Mouse (Mus musculus): ENCODE results near the gene Trio. TPM values are rescaled to one million over a fixed set of nuclear protein-coding genes. Genes with fewer than 3 reads are reported as not detected.
A peak's percentile ranks its signal among the peaks of the same experiment; 100 is the strongest.

The Trio gene
- total and polyA plus RNA-seq, 2 experiments from 2014 or later = 19.9 to 197 TPM

- peak; percentile 81 for ATAC-seq
- H3K9me3 ChIP-seq (ENCODE audit: low read length) = no peaks in the 10 kb centered on the region
- no peak overlapping the region for H3K27ac ChIP-seq
Measured at GRCm38 (mm10) chr15:28060423-28060822, 34.8 kb upstream of the Trio start.

GRCm38 (mm10) chr15:28057545-28057944 lies 31.9 kb upstream of the Trio start:
- 50% methylated on average over 5 of the region's 5 CpGs for WGBS
- no peak for TF ChIP-seq CTCF (IDR thresholded peaks at IDR 0.05; ENCODE audit: low read depth)
- Histone ChIP-seq H3K9me3 (ENCODE audit: low read length) (no peaks in the 10 kb centered on the region), H3K27ac (no peak overlapping the region), H3K36me3 (ENCODE audit: insufficient read depth, low read length) (no peaks in the 10 kb centered on the region), H3K9ac (replicated peaks; ENCODE audit: low read length) (no peak overlapping the region), H3K4me3 (ENCODE audit: low read length) (no peak overlapping the region), H3K27me3 (ENCODE audit: insufficient read depth, low read length) (no peaks in the 10 kb centered on the region), H3K4me2 (ENCODE audit: low read depth, low read length) (no peak overlapping the region), H3K4me1 (ENCODE audit: insufficient read depth, low read length) (no peaks in the 10 kb centered on the region; the same call in 1 of the 2 replicates)
- ATAC-seq = no peak
- no peak for DNase-seq (ENCODE audit: low spot score)

More at GRCm38 (mm10) chr15:28060423-28060822, 34.8 kb upstream of the Trio start:
- Histone ChIP-seq H3K9ac (replicated peaks; ENCODE audit: low read length) (no peak overlapping the region), H3K4me3 (ENCODE audit: low read length) (no peak overlapping the region), H3K4me1 (ENCODE audit: insufficient read depth, low read length) (no peaks in the 10 kb centered on the region; the same call in 1 of the 2 replicates), H3K36me3 (ENCODE audit: insufficient read depth, low read length) (no peaks in the 10 kb centered on the region), H3K4me2 (ENCODE audit: low read depth, low read length) (no peak overlapping the region), H3K27me3 (ENCODE audit: insufficient read depth, low read length) (no peaks in the 10 kb centered on the region)
- TF ChIP-seq CTCF (IDR thresholded peaks at IDR 0.05; ENCODE audit: low read depth) = no peak
- WGBS = 31% methylated on average over 6 of the region's 6 CpGs
- DNase-seq (ENCODE audit: low spot score) = peak; percentile 42

GRCm38 (mm10) chr15:28054731-28055130 lies 29.1 kb upstream of the Trio start:
- H3K4me2 ChIP-seq (ENCODE audit: low read depth, low read length) = no peak overlapping the region
- no peak for ATAC-seq
- no peak overlapping the region for H3K4me3 ChIP-seq (ENCODE audit: low read length)
- no peaks in the 10 kb centered on the region for H3K36me3 ChIP-seq (ENCODE audit: insufficient read depth, low read length)
- no peak overlapping the region for H3K27ac ChIP-seq
- TF ChIP-seq CTCF (IDR thresholded peaks at IDR 0.05; ENCODE audit: low read depth) = no peak
- 97% methylated on average over 1 of the region's 1 CpGs for WGBS
- no peaks in the 10 kb centered on the region for H3K27me3 ChIP-seq (ENCODE audit: insufficient read depth, low read length)
- no peaks in the 10 kb centered on the region for H3K9me3 ChIP-seq (ENCODE audit: low read length)
- no peak for DNase-seq (ENCODE audit: low spot score)
- H3K9ac ChIP-seq (replicated peaks; ENCODE audit: low read length) = no peak overlapping the region
- peaks cover 7% of the 10 kb centered on the region; the same call in 1 of the 2 replicates for H3K4me1 ChIP-seq (ENCODE audit: insufficient read depth, low read length)

DNA sequence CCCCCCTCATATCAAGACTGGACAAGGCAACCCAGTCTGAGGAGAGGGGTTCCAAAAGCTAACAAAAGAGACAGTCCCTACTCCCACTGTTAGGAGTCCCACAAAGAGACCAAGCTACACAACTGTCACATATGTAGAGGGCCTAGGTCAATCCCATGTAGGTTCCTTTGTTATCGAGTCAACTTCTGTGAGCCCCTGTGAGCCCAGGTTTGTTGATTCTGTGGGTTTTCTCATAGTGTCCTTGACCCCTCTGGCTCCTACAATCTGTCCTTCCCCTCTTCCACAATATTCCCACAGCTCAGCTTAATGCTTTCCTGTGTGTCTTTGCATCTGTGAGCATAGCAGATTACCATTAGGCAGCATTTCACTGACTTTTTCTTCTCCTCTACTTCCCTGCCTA lies 28.5 kb upstream of the Trio start:
- H3K27ac ChIP-seq = no peak overlapping the region
- WGBS = 36% methylated on average over 1 of the region's 1 CpGs
- ATAC-seq (no peak), DNase-seq (ENCODE audit: low spot score) (no peak)
- H3K27me3 ChIP-seq (ENCODE audit: insufficient read depth, low read length) = no peaks in the 10 kb centered on the region
- TF ChIP-seq CTCF (IDR thresholded peaks at IDR 0.05; ENCODE audit: low read depth) = no peak
- peaks cover 7% of the 10 kb centered on the region; the same call in 1 of the 2 replicates for H3K4me1 ChIP-seq (ENCODE audit: insufficient read depth, low read length)
- H3K4me3 ChIP-seq (ENCODE audit: low read length) = no peak overlapping the region
- H3K9me3 ChIP-seq (ENCODE audit: low read length) = no peaks in the 10 kb centered on the region
- no peaks in the 10 kb centered on the region for H3K36me3 ChIP-seq (ENCODE audit: insufficient read depth, low read length)
- no peak overlapping the region for H3K4me2 ChIP-seq (ENCODE audit: low read depth, low read length)
- no peak overlapping the region for H3K9ac ChIP-seq (replicated peaks; ENCODE audit: low read length)

DNA sequence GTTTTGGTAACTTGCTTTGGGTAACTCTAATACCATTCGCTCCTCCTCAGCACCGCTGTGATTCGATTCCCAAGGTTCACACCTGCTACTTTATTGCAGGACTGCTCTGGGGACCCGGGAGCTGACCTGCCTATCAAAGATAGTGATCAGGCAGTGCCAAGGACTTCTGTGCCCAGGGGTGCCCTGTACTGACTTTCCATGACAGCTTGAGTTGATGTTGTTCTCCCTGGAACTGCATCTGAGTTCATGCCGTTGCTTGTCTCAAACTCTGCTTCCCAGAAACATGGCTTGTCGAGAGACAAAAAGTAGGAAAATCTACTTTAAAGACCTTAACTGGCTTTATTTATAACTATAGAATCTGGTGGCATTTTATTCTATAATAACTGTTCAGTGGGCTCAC lies 27.6 kb upstream of the Trio start:
- WGBS = 48% methylated on average over 6 of the region's 6 CpGs
- no peak for TF ChIP-seq CTCF (IDR thresholded peaks at IDR 0.05; ENCODE audit: low read depth)

DNA sequence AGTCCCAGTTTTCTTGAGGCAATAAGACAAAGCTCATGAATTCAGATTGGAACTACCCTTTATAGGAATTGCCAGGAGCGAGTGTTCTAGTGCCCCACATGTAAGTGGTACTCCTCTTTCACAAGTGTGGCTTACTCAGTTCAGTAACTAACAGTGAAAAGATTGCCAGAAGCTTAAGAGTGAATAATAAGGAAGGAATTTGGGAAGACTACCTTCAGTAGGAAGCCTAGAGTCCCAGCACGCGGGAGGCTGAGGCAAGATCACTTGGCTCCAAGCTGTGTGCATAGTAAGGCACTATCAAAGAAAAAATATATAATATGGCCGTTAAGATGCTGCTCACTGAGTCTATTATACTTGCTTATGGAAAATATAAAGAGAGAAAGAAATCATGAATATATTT lies 26.2 kb upstream of the Trio start:
- H3K9me3 ChIP-seq (ENCODE audit: low read length) = no peaks in the 10 kb centered on the region
- 37% methylated on average over 4 of the region's 4 CpGs for WGBS
- H3K4me3 ChIP-seq (ENCODE audit: low read length) = no peak overlapping the region
- H3K36me3 ChIP-seq (ENCODE audit: insufficient read depth, low read length) = no peaks in the 10 kb centered on the region
- no peak for TF ChIP-seq CTCF (IDR thresholded peaks at IDR 0.05; ENCODE audit: low read depth)
- no peak overlapping the region for H3K9ac ChIP-seq (replicated peaks; ENCODE audit: low read length)
- H3K27me3 ChIP-seq (ENCODE audit: insufficient read depth, low read length) = no peaks in the 10 kb centered on the region
- ATAC-seq = no peak
- no peak overlapping the region for H3K27ac ChIP-seq
- peak overlapping the region; percentile 46 for H3K4me2 ChIP-seq (ENCODE audit: low read depth, low read length)
- DNase-seq (ENCODE audit: low spot score) = peak; percentile 9
- peaks cover 7% of the 10 kb centered on the region; the same call in 1 of the 2 replicates for H3K4me1 ChIP-seq (ENCODE audit: insufficient read depth, low read length)

More for the DNA sequence above, 27.6 kb upstream of the Trio start:
- H3K4me3 ChIP-seq (ENCODE audit: low read length) = no peak overlapping the region
- ATAC-seq (no peak), DNase-seq (ENCODE audit: low spot score) (no peak)
- H3K36me3 ChIP-seq (ENCODE audit: insufficient read depth, low read length) = no peaks in the 10 kb centered on the region
- peaks cover 7% of the 10 kb centered on the region; the same call in 1 of the 2 replicates for H3K4me1 ChIP-seq (ENCODE audit: insufficient read depth, low read length)
- no peaks in the 10 kb centered on the region for H3K9me3 ChIP-seq (ENCODE audit: low read length)
- no peaks in the 10 kb centered on the region for H3K27me3 ChIP-seq (ENCODE audit: insufficient read depth, low read length)
- H3K4me2 ChIP-seq (ENCODE audit: low read depth, low read length) = no peak overlapping the region
- no peak overlapping the region for H3K9ac ChIP-seq (replicated peaks; ENCODE audit: low read length)
- no peak overlapping the region for H3K27ac ChIP-seq

DNA sequence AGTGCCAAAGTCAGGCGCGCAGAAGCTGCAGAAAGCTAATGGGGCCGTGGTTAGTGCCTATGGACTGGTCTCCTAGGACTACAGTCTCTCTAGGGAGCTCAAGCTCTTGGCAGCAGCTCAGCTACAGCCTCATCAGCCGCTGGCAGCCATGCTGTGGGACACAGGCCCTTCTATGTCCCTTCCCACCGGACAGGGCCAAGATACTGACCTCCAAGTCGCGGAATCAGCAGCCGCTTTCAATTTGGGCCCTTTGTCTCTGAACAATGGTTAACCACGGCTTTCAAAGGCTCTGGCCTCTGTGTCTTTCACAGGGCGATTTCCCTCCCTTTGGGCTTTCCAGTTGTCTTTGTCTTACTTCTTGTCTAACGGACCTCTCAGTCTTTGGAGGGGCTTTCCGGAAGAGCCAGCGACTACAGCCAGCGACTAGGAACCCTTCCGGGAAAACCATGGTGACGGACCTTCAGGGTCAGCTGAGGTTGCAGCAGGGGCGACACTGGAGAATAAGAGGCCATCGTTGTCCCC lies 25.5 kb upstream of the Trio start:
- peak overlapping the region; percentile 32; the same call in 1 of the 2 replicates for H3K27ac ChIP-seq

More for the DNA sequence above, 25.5 kb upstream of the Trio start:
- TF ChIP-seq CTCF (IDR thresholded peaks at IDR 0.05; ENCODE audit: low read depth) = no peak
- WGBS = 11% methylated on average over 18 of the region's 18 CpGs
- peaks cover 7% of the 10 kb centered on the region; the same call in 1 of the 2 replicates for H3K4me1 ChIP-seq (ENCODE audit: insufficient read depth, low read length)
- DNase-seq (ENCODE audit: low spot score) (peak; percentile 88), ATAC-seq (peak; percentile 98)
- no peaks in the 10 kb centered on the region for H3K36me3 ChIP-seq (ENCODE audit: insufficient read depth, low read length)
- H3K4me3 ChIP-seq (ENCODE audit: low read length) = no peak overlapping the region
- H3K9me3 ChIP-seq (ENCODE audit: low read length) = no peaks in the 10 kb centered on the region
- H3K4me2 ChIP-seq (ENCODE audit: low read depth, low read length) = peak overlapping the region; percentile 46
- H3K9ac ChIP-seq (replicated peaks; ENCODE audit: low read length) = no peak overlapping the region
- no peaks in the 10 kb centered on the region for H3K27me3 ChIP-seq (ENCODE audit: insufficient read depth, low read length)

Data from hindbrain, postnatal 0 days (tissue).